Mouse (Mus musculus) limb, embryonic 12.5 days (tissue): ENCODE data around the gene Hoxc11. TPM values are rescaled to one million over a fixed set of nuclear protein-coding genes. Genes with fewer than 3 reads are reported as not detected.
A peak's percentile ranks its signal among the peaks of the same experiment; 100 is the strongest.

ENCODE experiments used
- ATAC-seq: fragments of 200-750 bp; cut with Nextera tagmentation; 2 replicates; pipeline ENCODE4 v1.8.0; 2017; ENCODE audit warnings: low read depth, moderate TSS enrichment; ENCODE audit not compliant: insufficient number of reproducible peaks, insufficient read depth, low FRiP score, low TSS enrichment
- H3K27ac ChIP-seq: fragments of 300-500 bp; sonication (generic); 2 replicates; pipeline ENCODE4 v1.5.1; 2016; ENCODE audit warnings: mild to moderate bottlenecking, moderate library complexity
- H3K27me3 ChIP-seq: fragments of 300-500 bp; sonication (generic); 2 replicates; pipeline ENCODE4 v1.6.1; 2016; ENCODE audit warnings: mild to moderate bottlenecking, moderate library complexity
- H3K36me3 ChIP-seq: fragments of 300-500 bp; sonication (generic); 2 replicates; pipeline ENCODE4 v1.6.1; 2016; ENCODE audit warnings: mild to moderate bottlenecking, moderate library complexity
- H3K4me1 ChIP-seq: fragments of 300-500 bp; sonication (generic); replicated peaks from 2 replicates; pipeline ENCODE4 v1.6.1; 2016
- H3K4me2 ChIP-seq: fragments of 300-500 bp; sonication (generic); 2 replicates; pipeline ENCODE4 v1.6.1; 2016; ENCODE audit warnings: mild to moderate bottlenecking, moderate library complexity
- H3K4me3 ChIP-seq: fragments of 300-500 bp; sonication (generic); replicated peaks from 2 replicates; pipeline ENCODE4 v1.5.1; 2016; ENCODE audit warnings: mild to moderate bottlenecking
- H3K9ac ChIP-seq: fragments of 300-500 bp; sonication (generic); replicated peaks from 2 replicates; pipeline ENCODE4 v1.6.1; 2016; ENCODE audit warnings: mild to moderate bottlenecking, moderate library complexity
- H3K9me3 ChIP-seq: fragments of 300-500 bp; sonication (generic); 2 replicates; pipeline ENCODE4 v1.6.1; 2016; ENCODE audit warnings: mild to moderate bottlenecking, moderate library complexity
- WGBS: fragments of 180-500 bp; shearing (Covaris S2); methylation state at CpG from one replicate; pipeline ENCODE4 v1.1.7; 2016; 5-methylcytosine and 5-hydroxymethylcytosine counted together
- polyA plus RNA-seq: library from polyadenylated mRNA; unstranded; fragments of >200 nt; fragmentation: Nextera tagmentation; extraction: Ambion mirVana; gene quantifications from 2 replicates; pipeline ENCODE4 v1.2.1, GENCODE M21; 2016

The Hoxc11 gene
- polyA plus RNA-seq, 1 experiment from 2014 or later = 5.2 TPM

GRCm38 (mm10) chr15:102977423-102977974 lies 23.3 kb downstream of the Hoxc11 start:
- H3K9me3 ChIP-seq = no peaks in the 10 kb centered on the region
- peak overlapping the region; percentile 82 for H3K4me2 ChIP-seq
- H3K27me3 ChIP-seq = peaks cover 98% of the 10 kb centered on the region
- H3K27ac ChIP-seq = peak overlapping the region; percentile 73
- no peak for ATAC-seq
- H3K4me3 ChIP-seq = peak overlapping the region; percentile 40
- no peaks in the 10 kb centered on the region for H3K36me3 ChIP-seq
- WGBS = under 1% methylated on average over 16 of the region's 16 CpGs
- peaks cover 74% of the 10 kb centered on the region for H3K4me1 ChIP-seq
- peak overlapping the region; percentile 71 for H3K9ac ChIP-seq

- no peak for ATAC-seq
- H3K27me3 ChIP-seq = peaks cover 98% of the 10 kb centered on the region
- no peaks in the 10 kb centered on the region for H3K36me3 ChIP-seq
- H3K4me3 ChIP-seq = peak overlapping the region; percentile 40
- H3K9me3 ChIP-seq = no peaks in the 10 kb centered on the region
- peak overlapping the region; percentile 82 for H3K4me2 ChIP-seq
- 3% methylated on average over 13 of the region's 13 CpGs for WGBS
- 0 out of 2 replicates have a peak overlapping the region, but pooled peaks have one; percentile 73 for H3K27ac ChIP-seq
- peaks cover 79% of the 10 kb centered on the region for H3K4me1 ChIP-seq
- H3K9ac ChIP-seq = peak overlapping the region; percentile 50
Observed at GRCm38 (mm10) chr15:102978615-102979515, 24.6 kb downstream of the Hoxc11 start.

GRCm38 (mm10) chr15:102979936-102980335 lies 25.7 kb downstream of the Hoxc11 start:
- WGBS = 0% methylated on average over 1 of the region's 1 CpGs
- Histone ChIP-seq H3K4me1 (peaks cover 82% of the 10 kb centered on the region), H3K27me3 (peaks cover 99% of the 10 kb centered on the region), H3K4me3 (peak overlapping the region; percentile 40; the same call in 1 of the 2 replicates), H3K9ac (no peak overlapping the region; the same call in 1 of the 2 replicates), H3K36me3 (no peaks in the 10 kb centered on the region), H3K9me3 (no peaks in the 10 kb centered on the region), H3K4me2 (peak overlapping the region; percentile 82), H3K27ac (no peak overlapping the region)
- ATAC-seq = no peak

- Histone ChIP-seq H3K4me2 (peak overlapping the region; percentile 82), H3K9ac (no peak overlapping the region), H3K36me3 (no peaks in the 10 kb centered on the region), H3K4me3 (peak overlapping the region; percentile 53), H3K27ac (peak overlapping the region; percentile 50), H3K4me1 (peaks cover 83% of the 10 kb centered on the region), H3K9me3 (no peaks in the 10 kb centered on the region), H3K27me3 (peaks cover 99% of the 10 kb centered on the region)
- 3% methylated on average over 11 of the region's 11 CpGs for WGBS
- ATAC-seq = no peak
Observed at GRCm38 (mm10) chr15:102980352-102980751, 26.1 kb downstream of the Hoxc11 start.

- H3K4me3 ChIP-seq = peak overlapping the region; percentile 53
- peaks cover 99% of the 10 kb centered on the region for H3K27me3 ChIP-seq
- WGBS = under 1% methylated on average over 14 of the region's 14 CpGs
- H3K27ac ChIP-seq = peak overlapping the region; percentile 50
- peak overlapping the region; percentile 82 for H3K4me2 ChIP-seq
- no peak for ATAC-seq
- H3K9me3 ChIP-seq = no peaks in the 10 kb centered on the region
- H3K9ac ChIP-seq = 0 out of 2 replicates have a peak overlapping the region, but pooled peaks have one; percentile 31
- peaks cover 81% of the 10 kb centered on the region for H3K4me1 ChIP-seq
- H3K36me3 ChIP-seq = no peaks in the 10 kb centered on the region
Observed at GRCm38 (mm10) chr15:102980912-102981311, 26.7 kb downstream of the Hoxc11 start.

- Histone ChIP-seq H3K9ac (peak overlapping the region; percentile 81), H3K27ac (peak overlapping the region; percentile 74), H3K4me1 (peaks cover 75% of the 10 kb centered on the region), H3K27me3 (peaks cover 99% of the 10 kb centered on the region), H3K9me3 (no peaks in the 10 kb centered on the region), H3K36me3 (no peaks in the 10 kb centered on the region), H3K4me3 (peak overlapping the region; percentile 53), H3K4me2 (peak overlapping the region; percentile 82)
- no peak for ATAC-seq
- under 1% methylated on average over 88 of the region's 88 CpGs for WGBS
Observed at GRCm38 (mm10) chr15:102981379-102982288, 27.4 kb downstream of the Hoxc11 start.

- ATAC-seq = no peak
- Histone ChIP-seq H3K27ac (no peak overlapping the region), H3K27me3 (peaks cover 99% of the 10 kb centered on the region), H3K9me3 (no peaks in the 10 kb centered on the region), H3K4me1 (peaks cover 56% of the 10 kb centered on the region), H3K9ac (no peak overlapping the region), H3K4me3 (peak overlapping the region; percentile 53), H3K36me3 (no peaks in the 10 kb centered on the region), H3K4me2 (peak overlapping the region; percentile 82)
- 3% methylated on average over 12 of the region's 12 CpGs for WGBS
Observed at GRCm38 (mm10) chr15:102983716-102984115, 29.5 kb downstream of the Hoxc11 start.

- WGBS = 5% methylated on average over 10 of the region's 10 CpGs
- Histone ChIP-seq H3K9me3 (no peaks in the 10 kb centered on the region), H3K9ac (no peak overlapping the region), H3K36me3 (no peaks in the 10 kb centered on the region), H3K27ac (no peak overlapping the region), H3K4me3 (no peak overlapping the region), H3K4me1 (peaks cover 48% of the 10 kb centered on the region), H3K4me2 (peak overlapping the region; percentile 11), H3K27me3 (peaks cover 99% of the 10 kb centered on the region)
- no peak for ATAC-seq
Observed at GRCm38 (mm10) chr15:102984521-102984920, 30.3 kb downstream of the Hoxc11 start.

- Histone ChIP-seq H3K36me3 (no peaks in the 10 kb centered on the region), H3K27me3 (peaks cover 99% of the 10 kb centered on the region), H3K4me3 (no peak overlapping the region), H3K4me2 (no peak overlapping the region; the same call in 1 of the 2 replicates), H3K27ac (no peak overlapping the region), H3K4me1 (peaks cover 45% of the 10 kb centered on the region), H3K9me3 (no peaks in the 10 kb centered on the region), H3K9ac (no peak overlapping the region)
- WGBS = 10% methylated on average over 3 of the region's 3 CpGs
- no peak for ATAC-seq
Observed at GRCm38 (mm10) chr15:102984925-102985324, 30.7 kb downstream of the Hoxc11 start.

- H3K27me3 ChIP-seq = peaks cover 99% of the 10 kb centered on the region
- H3K4me2 ChIP-seq = no peak overlapping the region
- no peak overlapping the region for H3K27ac ChIP-seq
- no peaks in the 10 kb centered on the region for H3K36me3 ChIP-seq
- ATAC-seq = no peak
- H3K4me1 ChIP-seq = peaks cover 37% of the 10 kb centered on the region
- no peak overlapping the region for H3K9ac ChIP-seq
- H3K4me3 ChIP-seq = no peak overlapping the region
- no peaks in the 10 kb centered on the region for H3K9me3 ChIP-seq
- WGBS = 3% methylated on average over 21 of the region's 21 CpGs
Observed at GRCm38 (mm10) chr15:102987124-102987833, 33.1 kb downstream of the Hoxc11 start.
